Mouse (Mus musculus) liver, adult 2 months (tissue): Measurements from ENCODE around the gene Pknox1.

ENCODE experiments used
- CTCF ChIP-seq: fragments of 200-500 bp; IDR thresholded peaks from 2 replicates; pipeline ENCODE4 v1.5.1; 2011; ENCODE audit warnings: low read depth, low read length, control low read depth
- POLR2A ChIP-seq: fragments of 200-500 bp; IDR thresholded peaks from 2 replicates; pipeline ENCODE4 v1.6.1; 2011; ENCODE audit warnings: low read length, control low read depth; ENCODE audit not compliant: insufficient read depth; ENCODE audit errors: extremely low read depth

DNA sequence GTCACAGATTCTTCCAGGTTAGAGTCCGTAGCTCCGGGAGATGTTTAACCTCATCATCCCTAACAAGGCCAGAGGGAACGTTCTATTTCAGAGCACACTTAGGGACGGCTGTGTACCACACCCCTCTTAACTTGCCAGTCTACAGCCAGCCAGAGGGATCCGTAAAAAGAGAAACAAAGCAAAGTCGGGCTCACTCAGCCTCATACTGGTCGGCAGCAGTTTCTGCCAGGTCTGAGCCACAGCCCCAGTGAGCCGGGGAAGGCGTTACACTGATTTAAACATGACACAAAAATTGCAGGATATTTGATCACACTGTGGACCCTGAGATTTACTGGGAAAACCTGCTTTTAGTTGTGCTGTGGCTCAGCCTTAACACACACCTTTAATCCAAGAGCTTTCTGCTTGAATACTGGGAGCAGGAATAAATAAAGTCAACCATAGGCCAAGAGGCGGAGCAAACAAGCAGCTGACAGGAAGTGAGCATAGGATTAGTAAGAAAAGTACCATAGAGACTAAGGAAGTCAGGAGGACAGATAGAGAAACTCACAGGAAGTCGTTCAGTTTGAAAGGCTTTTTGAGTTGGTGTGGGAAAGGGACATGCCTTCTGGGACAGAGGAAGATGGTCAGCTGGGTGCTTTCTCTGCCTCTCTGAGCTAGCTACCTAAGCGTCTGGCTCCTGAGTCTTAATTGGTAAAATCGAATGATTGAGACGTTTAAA is 32.9 kb upstream of the Pknox1 start:
- TF ChIP-seq CTCF (no peak), POLR2A (no peak)
